Mouse (Mus musculus): ENCODE measurements around the gene Il4ra. TPM values are rescaled to one million over a fixed set of nuclear protein-coding genes. Genes with fewer than 3 reads are reported as not detected.

The Il4ra gene
- polyA plus RNA-seq, 1 experiment from 2014 or later, result 2.6 TPM

GRCm38 (mm10) chr7:125613579-125613978, 61.7 kb downstream of the Il4ra start:
- Histone ChIP-seq H3K9me3 (ENCODE audit: control insufficient read depth, low read length) (no peaks in the 10 kb centered on the region), H3K27ac (replicated peaks; ENCODE audit: low read depth, low read length) (no peak overlapping the region), H3K4me1 (ENCODE audit: control insufficient read depth, insufficient read depth, low read length) (no peaks in the 10 kb centered on the region), H3K9ac (ENCODE audit: low read length) (no peak overlapping the region), H3K4me3 (ENCODE audit: low read depth, low read length) (no peak overlapping the region), H3K36me3 (ENCODE audit: control insufficient read depth, insufficient read depth, low read length) (no peaks in the 10 kb centered on the region), H3K27me3 (ENCODE audit: control insufficient read depth, insufficient read depth, low read length) (no peaks in the 10 kb centered on the region), H3K4me2 (ENCODE audit: low read depth, severe bottlenecking) (no peak overlapping the region)
- 69% methylated on average over 5 of the region's 5 CpGs for WGBS
- ATAC-seq (ENCODE audit: insufficient number of reproducible peaks, low FRiP score, low TSS enrichment, low read depth) (no peak), DNase-seq (ENCODE audit: low spot score) (no peak)

- Histone ChIP-seq H3K4me2 (ENCODE audit: low read depth, severe bottlenecking) (no peak overlapping the region), H3K4me1 (ENCODE audit: control insufficient read depth, insufficient read depth, low read length) (no peaks in the 10 kb centered on the region), H3K27me3 (ENCODE audit: control insufficient read depth, insufficient read depth, low read length) (no peaks in the 10 kb centered on the region), H3K9me3 (ENCODE audit: control insufficient read depth, low read length) (no peaks in the 10 kb centered on the region), H3K9ac (ENCODE audit: low read length) (no peak overlapping the region), H3K4me3 (ENCODE audit: low read depth, low read length) (no peak overlapping the region), H3K36me3 (ENCODE audit: control insufficient read depth, insufficient read depth, low read length) (no peaks in the 10 kb centered on the region), H3K27ac (replicated peaks; ENCODE audit: low read depth, low read length) (no peak overlapping the region)
- ATAC-seq (ENCODE audit: insufficient number of reproducible peaks, low FRiP score, low TSS enrichment, low read depth), result no peak
- WGBS, result 88% methylated on average over 7 of the region's 7 CpGs
- no peak for DNase-seq (ENCODE audit: low spot score)
These were observed 63.5 kb downstream of the Il4ra start for GRCm38 (mm10) chr7:125615453-125615852.

GRCm38 (mm10) chr7:125618016-125618415, 66.1 kb downstream of the Il4ra start:
- H3K27me3 ChIP-seq (ENCODE audit: control insufficient read depth, insufficient read depth, low read length), result no peaks in the 10 kb centered on the region
- WGBS, result 83% methylated on average over 7 of the region's 7 CpGs

GRCm38 (mm10) chr7:125620077-125620476, 68.2 kb downstream of the Il4ra start:
- H3K4me1 ChIP-seq (ENCODE audit: control insufficient read depth, insufficient read depth, low read length), result no peaks in the 10 kb centered on the region

More at GRCm38 (mm10) chr7:125618016-125618415, 66.1 kb downstream of the Il4ra start:
- Histone ChIP-seq H3K4me1 (ENCODE audit: control insufficient read depth, insufficient read depth, low read length) (no peaks in the 10 kb centered on the region), H3K9me3 (ENCODE audit: control insufficient read depth, low read length) (no peaks in the 10 kb centered on the region), H3K4me2 (ENCODE audit: low read depth, severe bottlenecking) (no peak overlapping the region), H3K27ac (replicated peaks; ENCODE audit: low read depth, low read length) (no peak overlapping the region), H3K4me3 (ENCODE audit: low read depth, low read length) (no peak overlapping the region), H3K9ac (ENCODE audit: low read length) (no peak overlapping the region), H3K36me3 (ENCODE audit: control insufficient read depth, insufficient read depth, low read length) (no peaks in the 10 kb centered on the region)
- ATAC-seq (ENCODE audit: insufficient number of reproducible peaks, low FRiP score, low TSS enrichment, low read depth), result no peak
- no peak for DNase-seq (ENCODE audit: low spot score)

GRCm38 (mm10) chr7:125622741-125623685, 71.1 kb downstream of the Il4ra start:
- DNase-seq (ENCODE audit: low spot score) (no peak), ATAC-seq (ENCODE audit: insufficient number of reproducible peaks, low FRiP score, low TSS enrichment, low read depth) (no peak)
- H3K9ac ChIP-seq (ENCODE audit: low read length), result no peak overlapping the region
- WGBS, result 65% methylated on average over 7 of the region's 7 CpGs
- H3K27ac ChIP-seq (replicated peaks; ENCODE audit: low read depth, low read length), result no peak overlapping the region
- H3K27me3 ChIP-seq (ENCODE audit: control insufficient read depth, insufficient read depth, low read length), result no peaks in the 10 kb centered on the region
- H3K4me2 ChIP-seq (ENCODE audit: low read depth, severe bottlenecking), result no peak overlapping the region
- no peaks in the 10 kb centered on the region for H3K4me1 ChIP-seq (ENCODE audit: control insufficient read depth, insufficient read depth, low read length)
- H3K4me3 ChIP-seq (ENCODE audit: low read depth, low read length), result no peak overlapping the region
- H3K9me3 ChIP-seq (ENCODE audit: control insufficient read depth, low read length), result no peaks in the 10 kb centered on the region
- no peaks in the 10 kb centered on the region; the same call in 1 of the 2 replicates for H3K36me3 ChIP-seq (ENCODE audit: control insufficient read depth, insufficient read depth, low read length)

More at GRCm38 (mm10) chr7:125620077-125620476, 68.2 kb downstream of the Il4ra start:
- H3K4me2 ChIP-seq (ENCODE audit: low read depth, severe bottlenecking), result no peak overlapping the region
- WGBS, result 73% methylated on average over 4 of the region's 4 CpGs
- no peak overlapping the region for H3K27ac ChIP-seq (replicated peaks; ENCODE audit: low read depth, low read length)
- H3K27me3 ChIP-seq (ENCODE audit: control insufficient read depth, insufficient read depth, low read length), result no peaks in the 10 kb centered on the region
- H3K9me3 ChIP-seq (ENCODE audit: control insufficient read depth, low read length), result no peaks in the 10 kb centered on the region
- H3K9ac ChIP-seq (ENCODE audit: low read length), result no peak overlapping the region
- no peak for ATAC-seq (ENCODE audit: insufficient number of reproducible peaks, low FRiP score, low TSS enrichment, low read depth)
- H3K36me3 ChIP-seq (ENCODE audit: control insufficient read depth, insufficient read depth, low read length), result no peaks in the 10 kb centered on the region; the same call in 1 of the 2 replicates
- DNase-seq (ENCODE audit: low spot score), result no peak
- H3K4me3 ChIP-seq (ENCODE audit: low read depth, low read length), result no peak overlapping the region

- H3K36me3 ChIP-seq (ENCODE audit: control insufficient read depth, insufficient read depth, low read length), result no peaks in the 10 kb centered on the region; the same call in 1 of the 2 replicates
- DNase-seq (ENCODE audit: low spot score) (no peak), ATAC-seq (ENCODE audit: insufficient number of reproducible peaks, low FRiP score, low TSS enrichment, low read depth) (no peak)
- H3K4me2 ChIP-seq (ENCODE audit: low read depth, severe bottlenecking), result no peak overlapping the region
- no peaks in the 10 kb centered on the region for H3K4me1 ChIP-seq (ENCODE audit: control insufficient read depth, insufficient read depth, low read length)
- no peaks in the 10 kb centered on the region for H3K27me3 ChIP-seq (ENCODE audit: control insufficient read depth, insufficient read depth, low read length)
- H3K27ac ChIP-seq (replicated peaks; ENCODE audit: low read depth, low read length), result no peak overlapping the region
- H3K9me3 ChIP-seq (ENCODE audit: control insufficient read depth, low read length), result no peaks in the 10 kb centered on the region
- no peak overlapping the region; the same call in 1 of the 2 replicates for H3K9ac ChIP-seq (ENCODE audit: low read length)
- H3K4me3 ChIP-seq (ENCODE audit: low read depth, low read length), result no peak overlapping the region
- WGBS, result 65% methylated on average over 4 of the region's 4 CpGs
These were observed 73.3 kb downstream of the Il4ra start for GRCm38 (mm10) chr7:125625219-125625618.

GRCm38 (mm10) chr7:125625829-125626228, 73.9 kb downstream of the Il4ra start:
- H3K4me2 ChIP-seq (ENCODE audit: low read depth, severe bottlenecking), result no peak overlapping the region
- no peak overlapping the region for H3K4me3 ChIP-seq (ENCODE audit: low read depth, low read length)
- no peak for ATAC-seq (ENCODE audit: insufficient number of reproducible peaks, low FRiP score, low TSS enrichment, low read depth)
- H3K27ac ChIP-seq (replicated peaks; ENCODE audit: low read depth, low read length), result no peak overlapping the region
- H3K36me3 ChIP-seq (ENCODE audit: control insufficient read depth, insufficient read depth, low read length), result no peaks in the 10 kb centered on the region; the same call in 1 of the 2 replicates
- DNase-seq (ENCODE audit: low spot score), result no peak
- no peaks in the 10 kb centered on the region for H3K9me3 ChIP-seq (ENCODE audit: control insufficient read depth, low read length)
- H3K4me1 ChIP-seq (ENCODE audit: control insufficient read depth, insufficient read depth, low read length), result no peaks in the 10 kb centered on the region
- no peak overlapping the region for H3K9ac ChIP-seq (ENCODE audit: low read length)
- 59% methylated on average over 7 of the region's 7 CpGs for WGBS
- no peaks in the 10 kb centered on the region for H3K27me3 ChIP-seq (ENCODE audit: control insufficient read depth, insufficient read depth, low read length)

Measured in limb, embryonic 11.5 days (tissue).